Mouse (Mus musculus) CD8-positive naive resting alpha-beta T cell, adult 57 days (primary cell): Measurements from ENCODE around the gene Elf4. TPM values are rescaled to one million over a fixed set of nuclear protein-coding genes. Genes with fewer than 3 reads are reported as not detected.

Experiments
- total RNA-seq: library from RNA; stranded (reverse); gene quantifications from one replicate; pipeline ENCODE4 v1.2.4, GENCODE M21; 2023

Elf4 gene
- total RNA-seq, result 117 TPM

DNA sequence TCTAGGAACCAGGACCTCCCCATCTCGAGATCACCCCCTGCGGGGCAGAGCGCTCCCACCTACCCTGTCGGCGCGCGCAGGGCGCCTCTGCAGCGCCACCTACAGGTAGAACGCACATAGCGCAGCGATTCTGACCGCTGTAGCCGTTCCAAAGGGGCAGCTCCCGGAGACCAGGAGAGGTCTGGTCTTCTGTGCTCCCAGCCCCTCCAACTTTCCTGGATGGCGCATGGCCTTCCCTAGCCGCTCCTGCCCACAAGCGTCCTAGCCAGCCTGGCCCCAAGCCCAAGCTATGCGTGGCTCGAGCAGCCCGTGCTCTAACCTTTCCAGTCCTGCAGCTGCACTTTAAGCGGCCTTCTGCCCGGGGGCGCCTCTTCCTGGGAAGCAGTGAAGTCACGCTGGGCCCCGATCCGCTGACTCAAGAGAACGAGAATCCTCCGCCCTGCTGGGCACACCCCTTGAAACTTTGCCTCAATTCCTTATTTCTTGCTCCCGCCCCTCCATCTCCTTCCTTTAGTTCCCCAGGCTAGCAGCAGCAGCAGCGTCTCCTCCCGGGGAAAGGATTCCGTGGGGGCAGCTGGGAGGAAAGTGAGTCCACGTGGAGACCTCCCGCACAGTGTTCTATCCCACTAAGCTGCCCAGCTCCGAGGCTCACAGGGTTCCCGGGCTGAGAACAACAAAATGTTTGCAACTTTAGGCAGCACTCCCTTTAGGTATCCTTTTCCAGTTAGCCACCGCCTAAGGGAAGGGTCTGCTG lies at the start of gene Elf4:
Elf4 (minus strand) TSS at position 379 of the 754 bp plus-strand sequence.

Other genes starting within 250 kb of the Elf4 start
- 41.6 TPM for gene Utp14a, start 206.3 kb downstream of the Elf4 start, total RNA-seq
- gene Bcorl1, start 121.8 kb downstream of the Elf4 start, total RNA-seq, result 12.2 TPM
- gene Aifm1, start 50.4 kb upstream of the Elf4 start, total RNA-seq, result 20.6 TPM
- gene Rab33a, start 56.2 kb upstream of the Elf4 start, total RNA-seq, result not detected
- 27.7 TPM for gene Zfp280c, start 131.4 kb upstream of the Elf4 start, total RNA-seq
- 5.4 TPM for gene Slc25a14, start 160.3 kb upstream of the Elf4 start, total RNA-seq
- gene Gpr119, start 211.3 kb upstream of the Elf4 start, total RNA-seq, result not detected
- 10.0 TPM for gene Rbmx2, start 231.9 kb upstream of the Elf4 start, total RNA-seq